Mouse (Mus musculus) brown adipose tissue, adult 24 weeks (tissue): ENCODE data around the gene Mep1a. TPM values are rescaled to one million over a fixed set of nuclear protein-coding genes. Genes with fewer than 3 reads are reported as not detected.

Experiments used
- H3K27ac ChIP-seq: fragments of 200-500 bp; replicated peaks from 2 replicates; pipeline ENCODE4 v1.5.1; 2012; ENCODE audit warnings: low read depth, mild to moderate bottlenecking, low read length
- H3K4me1 ChIP-seq: fragments of 200-500 bp; 2 replicates; pipeline ENCODE4 v1.6.1; 2012; ENCODE audit warnings: low read length, mixed read lengths; ENCODE audit not compliant: control insufficient read depth, insufficient read depth, insufficient read length
- H3K4me3 ChIP-seq: fragments of 200-500 bp; 2 replicates; pipeline ENCODE4 v1.5.1; 2012; ENCODE audit warnings: low read depth, mild to moderate bottlenecking, low read length, moderate library complexity; ENCODE audit not compliant: insufficient read depth
- polyA plus RNA-seq: library from polyadenylated mRNA; stranded (reverse); fragments of >200 nt; gene quantifications from 2 replicates; pipeline ENCODE4 v1.2.4, GENCODE M21; 2012; ENCODE audit not compliant: missing spikeins, insufficient read depth, insufficient read length

Gene Mep1a
- polyA plus RNA-seq, 1 experiment: not detected

- Histone ChIP-seq H3K4me3 (no peak overlapping the region), H3K27ac (no peak overlapping the region), H3K4me1 (peaks cover 23% of the 10 kb centered on the region)
These were observed 68.1 kb downstream of the Mep1a start for GRCm38 (mm10) chr17:43434485-43434884.

- Histone ChIP-seq H3K27ac (peak overlapping the region; percentile 55; the same call in 1 of the 2 replicates), H3K4me1 (peaks cover 23% of the 10 kb centered on the region), H3K4me3 (no peak overlapping the region)
These were observed 70.9 kb downstream of the Mep1a start for GRCm38 (mm10) chr17:43431692-43432091.

Other genes starting within 250 kb of the Mep1a start
- not detected in 2 replicates for gene Adgrf1, start 232.5 kb downstream of the Mep1a start, polyA plus RNA-seq
- 51.4 and 76.4 TPM in 2 replicates for gene Adgrf5, start 142.4 kb downstream of the Mep1a start, polyA plus RNA-seq
- not detected in 2 replicates for gene Ankrd66, start 40.8 kb upstream of the Mep1a start, polyA plus RNA-seq
- 81.7 and 96.8 TPM in 2 replicates for gene Pla2g7, start 65.3 kb upstream of the Mep1a start, polyA plus RNA-seq
- gene Tdrd6, start 127.5 kb upstream of the Mep1a start, polyA plus RNA-seq: not detected in 2 replicates
- 0.48 and 1.5 TPM in 2 replicates for gene Slc25a27, start 164.4 kb upstream of the Mep1a start, polyA plus RNA-seq
- gene Cyp39a1, start 164.6 kb upstream of the Mep1a start, polyA plus RNA-seq: 2.5 and 3.2 TPM in 2 replicates